Mouse (Mus musculus): ENCODE data around the gene Wdr41. TPM values are rescaled to one million over a fixed set of nuclear protein-coding genes. Genes with fewer than 3 reads are reported as not detected.

Gene Wdr41
- polyA plus RNA-seq, 1 experiment from 2014 or later, result 21.6 TPM

DNA sequence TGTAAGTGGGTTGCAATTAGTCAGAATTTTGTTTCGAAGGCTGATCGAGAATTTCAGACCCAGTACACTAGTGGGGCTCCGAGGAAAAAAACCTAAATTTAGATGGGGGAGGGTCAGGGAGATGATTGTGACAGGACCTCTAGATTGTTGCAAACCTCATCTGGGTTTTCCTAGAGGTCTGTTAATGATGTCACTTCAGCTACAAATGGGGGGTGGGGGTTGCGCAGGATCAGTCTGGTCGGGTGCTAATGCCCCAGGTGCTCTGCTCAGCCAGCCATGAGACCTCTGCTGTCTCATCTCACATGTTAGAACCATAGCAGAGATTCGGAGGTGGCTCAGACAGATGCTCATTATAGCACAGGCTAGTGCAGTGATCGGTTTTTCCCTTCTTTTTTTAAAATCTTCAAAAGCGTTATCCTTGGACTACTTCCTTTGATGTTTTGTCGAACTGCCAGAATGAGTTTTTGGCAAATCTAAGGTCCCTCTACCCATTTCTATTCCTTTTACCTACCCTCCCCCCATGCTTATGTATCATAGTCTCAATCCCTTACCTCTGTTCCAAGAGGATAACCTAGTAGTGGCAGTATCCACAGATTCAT is 64.1 kb downstream of the Wdr41 start:
- Histone ChIP-seq H3K4me1 (replicated peaks) (no peaks in the 10 kb centered on the region), H3K9me3 (no peaks in the 10 kb centered on the region), H3K27ac (no peak overlapping the region), H3K9ac (no peak overlapping the region), H3K27me3 (replicated peaks) (no peaks in the 10 kb centered on the region), H3K36me3 (no peaks in the 10 kb centered on the region), H3K4me2 (replicated peaks) (no peak overlapping the region), H3K4me3 (replicated peaks) (no peak overlapping the region)
- 89% methylated on average over 9 of the region's 9 CpGs for WGBS
- no peak for ATAC-seq

DNA sequence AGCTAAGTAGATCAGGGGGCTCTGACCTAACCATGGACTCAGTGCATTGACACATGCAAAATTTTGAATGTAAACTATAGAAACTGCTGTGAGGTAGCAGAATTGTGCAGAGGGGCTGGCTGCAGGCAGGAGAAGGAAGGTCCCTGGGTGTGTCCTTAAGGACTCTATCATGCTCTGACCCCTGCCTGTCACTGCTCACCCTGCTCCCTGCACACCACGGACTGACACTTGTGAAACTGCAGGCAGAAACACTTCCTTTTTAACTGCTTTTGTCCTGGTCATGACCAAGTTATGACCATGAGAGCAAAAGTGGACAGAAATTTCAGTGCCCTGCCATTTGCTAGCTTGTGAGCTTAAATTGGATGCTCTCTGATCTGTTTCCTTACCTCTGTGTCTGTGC is 68.0 kb downstream of the Wdr41 start:
- WGBS, result 21% methylated on average over 1 of the region's 1 CpGs
- no peaks in the 10 kb centered on the region for H3K4me1 ChIP-seq (replicated peaks)
- no peaks in the 10 kb centered on the region for H3K27me3 ChIP-seq (replicated peaks)
- no peaks in the 10 kb centered on the region for H3K9me3 ChIP-seq
- H3K4me3 ChIP-seq (replicated peaks), result no peak overlapping the region
- no peak overlapping the region for H3K4me2 ChIP-seq (replicated peaks)
- no peak for ATAC-seq
- no peaks in the 10 kb centered on the region for H3K36me3 ChIP-seq
- H3K9ac ChIP-seq, result no peak overlapping the region
- no peak overlapping the region for H3K27ac ChIP-seq

DNA sequence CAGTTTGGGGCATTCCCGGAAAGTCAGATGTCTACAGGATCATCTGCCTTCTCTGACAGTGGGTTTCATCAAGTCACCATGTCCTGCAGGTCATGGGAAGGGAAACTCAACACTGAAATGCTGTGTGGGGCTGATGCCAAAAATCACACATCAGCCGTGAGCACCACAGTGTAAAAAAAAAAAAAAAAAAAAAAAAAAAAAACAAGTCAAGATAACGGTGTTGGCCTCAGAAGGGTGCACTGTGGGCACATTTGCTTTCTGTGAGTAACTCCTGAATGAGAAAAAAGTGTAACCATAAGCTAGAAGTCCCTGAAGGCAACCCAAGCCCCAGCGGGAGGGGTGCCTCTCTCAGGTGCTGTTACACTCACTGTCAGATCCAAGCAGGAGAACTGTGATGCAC is 74.3 kb downstream of the Wdr41 start:
- Histone ChIP-seq H3K4me3 (replicated peaks) (no peak overlapping the region), H3K9me3 (no peaks in the 10 kb centered on the region), H3K4me1 (replicated peaks) (no peaks in the 10 kb centered on the region), H3K27ac (no peak overlapping the region), H3K36me3 (no peaks in the 10 kb centered on the region), H3K27me3 (replicated peaks) (no peaks in the 10 kb centered on the region), H3K9ac (no peak overlapping the region), H3K4me2 (replicated peaks) (no peak overlapping the region)
- WGBS, result 80% methylated on average over 4 of the region's 4 CpGs
- ATAC-seq, result no peak

DNA sequence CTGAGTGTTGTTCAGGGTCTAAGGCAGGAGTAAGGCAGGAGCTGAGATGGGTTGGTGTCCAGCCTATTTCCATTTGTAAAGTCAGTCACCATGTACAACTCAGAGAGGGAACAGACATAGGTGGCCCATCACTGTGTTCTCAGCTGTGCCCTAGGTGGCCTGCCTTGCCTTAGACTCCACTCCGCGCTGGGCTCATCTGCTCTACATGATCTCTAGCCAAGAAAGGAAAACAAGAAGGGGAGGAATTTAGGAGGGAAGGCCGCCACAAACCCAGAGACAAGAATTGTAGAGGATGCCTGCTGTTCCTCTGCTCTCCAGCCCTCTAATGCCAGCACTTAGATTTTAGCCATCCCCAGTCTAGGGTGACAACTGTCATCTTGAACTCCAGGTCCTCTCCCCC is 76.3 kb downstream of the Wdr41 start:
- 78% methylated on average over 3 of the region's 3 CpGs for WGBS
- Histone ChIP-seq H3K27ac (no peak overlapping the region), H3K9me3 (no peaks in the 10 kb centered on the region), H3K9ac (no peak overlapping the region), H3K4me3 (replicated peaks) (no peak overlapping the region), H3K36me3 (no peaks in the 10 kb centered on the region), H3K27me3 (replicated peaks) (no peaks in the 10 kb centered on the region), H3K4me1 (replicated peaks) (no peaks in the 10 kb centered on the region), H3K4me2 (replicated peaks) (no peak overlapping the region)
- no peak for ATAC-seq

DNA sequence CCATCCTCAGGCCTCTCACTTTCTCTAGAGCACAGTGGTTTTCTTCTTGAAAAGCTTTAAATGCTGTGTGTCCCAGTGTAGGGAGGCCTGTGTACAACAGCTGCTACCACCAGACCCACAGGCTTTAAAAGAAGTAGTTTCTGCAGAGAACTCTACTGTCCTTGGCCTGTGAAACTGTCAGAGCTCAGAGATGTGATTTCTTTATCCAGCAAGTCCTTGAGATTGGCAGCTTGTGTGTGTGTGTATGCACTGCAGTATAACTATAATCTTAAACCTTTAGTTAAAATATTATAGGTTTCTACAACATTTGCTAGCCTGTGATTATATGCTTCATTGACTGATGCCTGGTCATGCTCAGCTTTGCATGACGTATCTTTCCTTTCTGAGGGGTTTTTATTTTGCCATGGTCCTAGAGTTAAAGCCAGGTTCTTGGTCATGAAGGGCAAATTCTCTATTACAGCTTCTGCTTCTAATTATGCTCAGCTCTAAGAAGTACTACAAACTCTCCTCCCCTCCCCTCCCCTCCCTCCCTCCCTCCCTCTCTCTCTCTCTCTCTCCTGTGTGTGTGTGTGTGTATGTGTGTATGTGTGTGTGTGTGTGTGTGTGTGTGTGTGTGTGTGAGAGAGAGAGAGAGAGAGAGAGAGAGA is 79.7 kb downstream of the Wdr41 start:
- Histone ChIP-seq H3K4me2 (replicated peaks) (no peak overlapping the region), H3K9me3 (no peaks in the 10 kb centered on the region), H3K27ac (no peak overlapping the region), H3K9ac (no peak overlapping the region), H3K4me1 (replicated peaks) (no peaks in the 10 kb centered on the region), H3K27me3 (replicated peaks) (no peaks in the 10 kb centered on the region), H3K4me3 (replicated peaks) (no peak overlapping the region), H3K36me3 (no peaks in the 10 kb centered on the region)
- no peak for ATAC-seq
- 89% methylated on average over 1 of the region's 1 CpGs for WGBS

DNA sequence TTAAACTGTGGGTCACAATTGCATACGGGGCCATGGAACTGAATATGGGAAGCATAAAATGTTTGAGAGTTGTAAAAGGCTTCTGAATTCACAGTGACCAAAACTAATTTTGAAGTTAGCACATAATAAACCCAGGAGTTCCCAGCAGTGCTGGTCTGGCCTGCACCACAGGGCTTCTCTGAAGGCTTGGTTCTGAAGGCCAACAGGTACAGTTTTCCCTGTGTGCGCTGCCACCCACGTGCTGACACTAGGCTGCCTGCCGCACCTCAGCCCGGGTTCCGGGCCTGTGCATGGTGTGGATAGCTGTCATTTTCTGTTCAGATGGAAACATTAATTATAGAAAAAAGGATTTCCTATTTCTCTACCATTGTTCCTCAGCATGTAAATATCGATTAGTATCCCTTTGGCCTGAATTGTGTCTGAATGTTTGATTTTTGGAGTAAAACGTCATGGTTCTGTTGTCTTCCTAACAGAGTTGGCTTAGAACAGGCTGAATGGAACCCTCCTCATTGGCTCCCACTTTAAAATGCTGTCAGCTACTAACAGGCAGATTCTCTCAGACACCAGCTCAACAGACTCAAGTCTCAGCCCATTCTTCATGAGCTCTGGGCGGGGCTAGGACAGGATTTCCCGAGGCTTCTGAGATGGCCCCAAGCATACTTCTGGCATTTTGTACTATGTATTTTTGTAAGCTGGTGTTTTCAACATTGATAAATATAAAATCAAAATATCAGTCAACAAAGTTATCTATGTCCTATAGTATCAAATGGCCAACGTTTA is 80.5 kb downstream of the Wdr41 start:
- Histone ChIP-seq H3K4me1 (replicated peaks) (no peaks in the 10 kb centered on the region), H3K36me3 (no peaks in the 10 kb centered on the region), H3K9ac (no peak overlapping the region), H3K9me3 (no peaks in the 10 kb centered on the region), H3K4me2 (replicated peaks) (no peak overlapping the region), H3K27ac (no peak overlapping the region), H3K4me3 (replicated peaks) (no peak overlapping the region), H3K27me3 (replicated peaks) (no peaks in the 10 kb centered on the region)
- 81% methylated on average over 11 of the region's 11 CpGs for WGBS
- ATAC-seq, result no peak

DNA sequence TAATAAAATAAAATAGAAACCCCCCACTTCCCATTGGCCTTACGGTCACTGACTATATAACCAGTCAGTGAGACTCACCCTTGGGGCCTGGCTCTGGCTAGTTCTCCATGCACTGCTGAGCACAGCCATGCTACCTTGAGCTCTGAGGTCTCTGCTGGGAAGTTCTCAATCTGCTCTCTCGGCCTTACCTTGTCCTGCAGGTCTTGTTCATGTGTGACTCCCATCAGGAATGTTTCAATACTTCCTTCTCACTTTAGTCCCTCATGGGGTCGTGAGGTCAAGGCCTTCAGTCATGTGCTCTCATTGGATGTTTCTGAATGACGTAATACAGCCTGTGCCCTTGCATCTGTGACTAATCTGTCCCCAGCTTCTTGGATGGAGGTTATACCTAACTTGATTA is 82.7 kb downstream of the Wdr41 start:
- H3K36me3 ChIP-seq, result no peaks in the 10 kb centered on the region
- no peaks in the 10 kb centered on the region for H3K9me3 ChIP-seq
- H3K27ac ChIP-seq, result no peak overlapping the region
- H3K9ac ChIP-seq, result no peak overlapping the region
- 83% methylated on average over 4 of the region's 4 CpGs for WGBS
- H3K4me2 ChIP-seq (replicated peaks), result no peak overlapping the region
- no peaks in the 10 kb centered on the region for H3K27me3 ChIP-seq (replicated peaks)
- ATAC-seq, result no peak
- no peak overlapping the region for H3K4me3 ChIP-seq (replicated peaks)
- no peaks in the 10 kb centered on the region for H3K4me1 ChIP-seq (replicated peaks)

DNA sequence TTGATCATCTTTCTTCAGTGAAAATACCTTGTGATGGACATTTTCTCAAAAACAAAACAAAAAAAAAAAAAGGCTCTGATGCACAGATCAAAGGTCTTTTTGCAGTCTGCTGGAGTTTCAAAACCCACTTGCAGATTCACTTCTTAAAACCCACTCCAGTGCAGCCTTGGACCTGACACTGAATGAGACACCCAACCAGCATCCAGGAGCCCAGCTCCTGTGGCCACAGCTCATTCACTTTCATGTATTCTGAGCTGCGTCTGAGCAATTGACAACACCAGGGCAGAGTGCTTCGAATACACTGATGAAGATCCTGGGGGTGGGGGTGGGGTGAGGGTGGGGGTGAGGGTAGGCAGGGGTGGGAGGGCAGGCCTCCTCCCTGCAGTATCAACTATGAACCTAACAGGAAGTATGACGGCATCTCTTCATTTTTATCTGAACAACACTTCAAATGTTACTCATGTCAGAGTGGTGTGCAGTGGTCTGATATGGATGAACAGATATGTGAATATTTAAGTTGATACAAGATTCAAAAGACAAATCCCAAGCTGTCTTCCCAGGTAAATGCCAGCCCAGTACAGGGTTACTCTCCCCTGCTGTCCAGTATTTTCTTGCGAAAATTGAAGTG is 87.4 kb downstream of the Wdr41 start:
- no peak overlapping the region for H3K4me3 ChIP-seq (replicated peaks)
- no peak overlapping the region for H3K9ac ChIP-seq
- no peaks in the 10 kb centered on the region for H3K36me3 ChIP-seq
- no peaks in the 10 kb centered on the region for H3K4me1 ChIP-seq (replicated peaks)
- no peaks in the 10 kb centered on the region for H3K9me3 ChIP-seq
- WGBS, result 67% methylated on average over 4 of the region's 4 CpGs
- H3K27me3 ChIP-seq (replicated peaks), result no peaks in the 10 kb centered on the region
- no peak overlapping the region for H3K4me2 ChIP-seq (replicated peaks)
- no peak for ATAC-seq
- H3K27ac ChIP-seq, result no peak overlapping the region

DNA sequence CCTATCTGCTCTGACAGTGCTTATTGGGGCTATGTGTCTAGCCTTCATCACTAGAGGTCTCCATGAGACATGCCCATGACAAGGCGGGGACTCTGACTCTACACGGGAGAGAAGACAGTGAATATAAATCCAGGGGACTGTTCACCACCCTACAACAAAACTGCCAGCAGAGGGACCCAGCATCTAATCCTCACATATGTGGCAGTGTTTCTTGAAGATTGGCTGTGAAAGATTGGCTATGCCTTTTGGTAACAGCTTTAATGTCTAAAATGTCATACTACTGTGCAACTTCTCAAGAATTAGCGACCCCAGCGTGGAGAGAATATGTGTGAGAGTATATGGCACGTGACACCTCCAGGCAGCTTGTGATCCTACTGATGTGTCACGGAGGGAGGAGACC is 91.7 kb downstream of the Wdr41 start:
- no peaks in the 10 kb centered on the region for H3K4me1 ChIP-seq (replicated peaks)
- H3K9ac ChIP-seq, result no peak overlapping the region
- no peak overlapping the region for H3K27ac ChIP-seq
- H3K4me3 ChIP-seq (replicated peaks), result no peak overlapping the region
- no peaks in the 10 kb centered on the region for H3K9me3 ChIP-seq
- H3K4me2 ChIP-seq (replicated peaks), result no peak overlapping the region
- H3K36me3 ChIP-seq, result no peaks in the 10 kb centered on the region
- ATAC-seq, result no peak
- no peaks in the 10 kb centered on the region for H3K27me3 ChIP-seq (replicated peaks)
- WGBS, result 65% methylated on average over 6 of the region's 6 CpGs

DNA sequence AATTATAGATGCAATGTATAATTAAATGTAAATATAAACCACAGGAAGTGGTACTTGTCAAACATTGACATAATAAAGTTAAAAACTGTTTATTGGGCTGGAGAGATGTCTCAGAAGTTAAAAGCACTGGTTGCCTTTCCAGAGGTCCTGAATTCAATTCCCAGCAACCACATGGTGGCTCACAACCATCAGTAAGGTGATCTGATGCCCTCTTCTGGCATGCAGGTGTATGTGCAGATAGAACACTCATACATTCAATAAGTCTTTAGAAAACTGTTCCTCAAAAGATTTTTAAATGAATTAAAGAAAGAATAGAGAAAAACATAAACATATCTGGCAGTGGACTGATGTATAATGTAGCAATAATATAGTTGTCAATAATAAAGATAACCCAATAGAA is 94.1 kb downstream of the Wdr41 start:
- Histone ChIP-seq H3K27me3 (replicated peaks) (no peaks in the 10 kb centered on the region), H3K4me2 (replicated peaks) (no peak overlapping the region), H3K9me3 (no peaks in the 10 kb centered on the region), H3K9ac (no peak overlapping the region), H3K27ac (no peak overlapping the region), H3K36me3 (no peaks in the 10 kb centered on the region), H3K4me3 (replicated peaks) (no peak overlapping the region), H3K4me1 (replicated peaks) (no peaks in the 10 kb centered on the region)
- ATAC-seq, result no peak
